Mouse (Mus musculus) adrenal gland, postnatal 10 days (tissue): ENCODE measurements around the gene Ube4b. TPM values are rescaled to one million over a fixed set of nuclear protein-coding genes. Genes with fewer than 3 reads are reported as not detected.
A peak's percentile ranks its signal among the peaks of the same experiment; 100 is the strongest.

Experiments
- DNase-seq: peaks from one replicate; pipeline ENCODE4 v3.0.0; 2021; ENCODE audit warnings: mixed read lengths
- total RNA-seq, 2 experiments: library from RNA; stranded (reverse); gene quantifications; 2 replicates each; pipeline ENCODE4 v1.2.3; 2021

Gene Ube4b
- total RNA-seq, 2 experiments from 2014 or later = 73.0 to 80.0 TPM

DNA sequence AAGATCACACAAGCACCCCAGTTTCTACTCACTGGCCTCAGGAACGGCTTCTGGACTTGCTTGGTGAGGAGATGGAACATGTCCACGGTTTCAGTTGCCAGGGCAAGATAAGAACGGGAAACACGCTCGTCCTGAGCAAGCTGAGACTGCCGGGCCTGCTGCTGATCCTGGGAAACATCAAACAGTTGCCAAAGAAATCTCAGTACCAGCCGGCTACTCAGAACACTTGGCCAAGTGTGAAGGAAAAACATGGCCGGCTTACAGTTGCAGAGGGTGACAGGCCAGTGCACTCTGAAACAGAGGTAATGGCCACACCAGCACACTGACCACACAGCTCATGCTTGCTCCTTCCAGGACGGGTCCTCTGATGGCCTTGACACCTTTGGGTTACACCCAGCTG lies 89.2 kb downstream of the Ube4b start:
- DNase-seq = no peak

DNA sequence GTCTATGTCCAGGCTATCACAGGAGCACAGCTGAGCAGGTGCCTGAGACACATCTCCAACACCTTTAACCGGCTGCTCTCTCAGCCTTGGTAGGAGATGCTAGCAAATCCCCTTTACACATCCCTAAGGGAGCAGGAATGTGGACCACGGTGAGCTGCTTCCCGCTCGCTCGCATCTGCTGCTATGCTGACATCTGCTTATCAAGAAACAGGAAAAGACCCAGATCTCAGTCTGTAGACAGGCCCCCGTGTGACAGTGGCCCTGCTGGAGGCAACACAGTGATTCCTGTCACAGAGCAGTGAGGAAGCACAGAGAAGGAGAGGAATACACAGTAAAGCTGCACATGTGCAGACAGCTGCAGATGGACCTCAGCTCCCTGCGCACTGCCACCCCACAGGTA lies 90.2 kb downstream of the Ube4b start:
- DNase-seq = no peak

DNA sequence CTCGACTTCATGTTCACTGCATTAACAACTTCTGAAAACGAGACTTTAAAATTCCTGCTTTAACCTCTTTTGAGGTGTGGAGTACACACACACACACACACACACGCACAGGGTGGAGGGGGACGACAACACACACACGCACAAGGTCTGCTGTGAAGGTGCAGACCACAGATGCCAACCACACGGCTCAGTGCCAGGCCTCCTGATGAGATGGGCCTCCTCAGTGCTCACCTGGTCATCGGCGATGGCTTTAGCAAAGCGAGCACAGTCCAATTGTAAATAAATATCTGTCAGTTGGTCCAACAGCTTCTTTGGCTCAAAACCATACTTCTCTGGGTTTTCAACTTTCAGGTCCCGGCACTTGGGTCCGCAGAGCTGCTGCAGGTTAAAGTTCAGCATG lies 91.7 kb downstream of the Ube4b start:
- no peak for DNase-seq

DNA sequence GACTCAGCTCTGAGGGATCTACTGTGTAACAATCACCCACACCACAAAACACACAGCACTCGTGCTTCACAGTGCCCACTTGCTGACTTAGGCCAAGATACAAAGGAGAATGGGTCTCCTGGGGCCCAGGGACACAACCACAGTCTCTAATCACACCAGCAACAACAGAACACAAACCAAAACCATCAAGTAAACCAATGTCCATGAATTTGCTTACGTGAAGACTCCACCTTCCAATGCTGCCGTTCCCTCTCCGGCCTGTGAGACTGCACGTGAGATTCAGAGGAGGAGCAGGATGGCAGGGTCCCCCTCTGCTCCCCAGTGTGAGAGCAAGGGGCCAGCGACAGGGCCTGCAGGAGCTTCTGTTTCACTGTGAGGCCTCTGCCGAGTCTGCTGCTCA lies 93.8 kb downstream of the Ube4b start:
- no peak for DNase-seq

DNA sequence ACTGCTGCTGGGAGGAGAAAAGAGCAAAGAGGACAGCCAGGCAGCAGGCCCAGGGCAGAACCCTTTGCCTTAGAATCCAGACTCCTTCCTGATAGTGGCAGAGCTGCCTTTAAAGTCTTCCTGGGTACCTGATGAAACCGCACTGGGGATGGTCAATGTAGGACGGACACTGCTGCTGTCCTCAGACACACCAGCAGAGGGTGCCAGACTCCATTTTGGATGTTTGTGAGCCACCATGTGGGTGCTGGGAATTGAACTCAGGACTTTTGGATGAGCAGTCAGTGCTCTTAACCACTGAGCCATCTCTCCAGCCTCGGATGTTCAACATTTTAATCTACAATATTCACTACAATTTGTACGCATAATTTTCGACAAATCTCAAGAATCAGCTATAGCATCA lies 96.1 kb downstream of the Ube4b start:
- no peak for DNase-seq

DNA sequence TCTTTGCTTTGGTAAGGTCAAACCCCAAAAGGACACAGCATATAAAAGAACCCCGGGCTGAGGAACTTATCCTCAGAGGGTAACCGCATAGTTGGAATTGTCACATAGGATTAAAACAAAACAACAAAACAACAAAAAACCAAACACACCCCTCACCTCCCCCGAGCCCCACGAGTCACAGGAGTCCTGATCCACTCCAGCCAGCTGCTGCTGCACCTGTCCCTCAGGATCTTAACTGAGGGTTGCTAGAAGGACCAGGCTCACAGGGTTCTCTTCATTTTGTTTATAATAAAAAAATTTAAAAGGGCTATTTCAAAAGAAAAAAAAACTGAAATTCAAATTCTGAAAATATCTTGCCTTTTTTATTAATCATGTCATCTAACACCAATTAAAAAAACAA lies 97.8 kb downstream of the Ube4b start:
- DNase-seq = no peak

DNA sequence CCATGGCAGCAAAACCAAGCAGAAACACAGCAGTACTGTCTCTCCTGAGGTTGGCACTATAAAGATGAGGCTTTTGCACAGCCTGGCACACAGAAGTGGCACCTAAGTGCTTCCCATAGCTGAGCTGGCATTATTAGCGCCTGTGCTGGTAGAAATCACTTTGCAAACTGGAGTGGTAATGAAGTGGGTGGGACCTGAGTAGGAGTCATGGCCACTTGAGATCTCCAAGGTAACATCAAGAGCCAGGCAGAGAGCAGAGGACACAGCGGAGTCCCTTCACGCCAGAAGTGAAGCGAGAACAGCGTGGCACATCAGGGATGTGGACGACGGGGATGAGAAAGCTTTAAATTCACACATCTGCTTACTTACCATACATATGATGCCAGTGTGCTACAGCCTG lies 99.3 kb downstream of the Ube4b start:
- DNase-seq = no peak

DNA sequence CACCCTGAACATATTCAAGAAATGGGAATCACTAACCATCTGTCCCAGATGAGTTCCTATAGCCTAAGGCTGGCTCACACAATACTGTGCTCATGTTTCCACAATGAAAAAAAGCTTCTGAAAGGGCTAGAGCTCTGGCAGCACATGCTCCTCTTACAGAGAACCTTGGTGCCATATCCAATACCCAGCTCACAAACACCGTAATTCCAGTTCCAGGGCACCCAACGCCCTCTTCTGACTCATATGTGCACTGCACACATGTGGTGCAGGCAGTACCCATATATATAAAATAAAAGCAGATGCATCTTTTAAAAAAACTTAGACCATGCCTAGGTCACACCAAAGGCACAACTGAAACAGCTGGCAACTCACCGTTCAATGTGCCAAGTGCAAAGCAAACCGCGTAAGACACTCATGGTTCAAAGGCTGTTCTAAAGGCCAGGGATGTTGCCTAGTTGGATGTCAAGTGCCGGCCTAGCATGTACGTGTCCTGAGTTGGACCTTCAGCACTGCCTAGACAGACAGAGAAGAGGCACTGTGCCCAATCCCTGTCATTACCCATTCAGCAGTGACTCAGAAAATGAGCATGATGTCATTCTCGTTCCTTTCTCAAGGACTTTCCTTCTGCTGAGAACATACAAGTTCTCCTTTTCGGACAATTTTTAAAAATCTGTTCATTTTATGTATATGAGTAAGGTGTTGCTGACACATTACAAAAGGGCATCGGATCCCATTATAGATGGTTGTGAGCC lies 101.0 kb downstream of the Ube4b start:
- peak; percentile 69 for DNase-seq

DNA sequence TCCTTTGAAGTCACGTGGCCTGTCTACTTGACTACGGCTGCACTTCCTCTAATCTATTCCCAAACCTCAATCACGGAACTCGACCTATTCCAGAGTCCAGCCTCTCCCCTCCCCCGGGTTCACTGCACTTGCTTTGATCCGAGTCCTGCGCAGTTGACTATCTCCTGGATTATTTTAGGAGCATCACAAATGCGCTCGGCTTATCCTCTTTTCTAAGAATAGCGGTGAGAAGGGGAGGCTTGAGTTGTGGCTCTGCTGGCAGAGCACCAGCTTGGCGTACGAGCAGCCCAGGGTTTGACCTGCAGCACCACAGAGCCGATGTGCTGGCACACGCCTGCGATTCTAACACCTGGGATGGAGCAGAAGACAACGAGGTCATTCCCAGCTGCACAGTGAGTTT lies 102.8 kb downstream of the Ube4b start:
- DNase-seq = no peak

DNA sequence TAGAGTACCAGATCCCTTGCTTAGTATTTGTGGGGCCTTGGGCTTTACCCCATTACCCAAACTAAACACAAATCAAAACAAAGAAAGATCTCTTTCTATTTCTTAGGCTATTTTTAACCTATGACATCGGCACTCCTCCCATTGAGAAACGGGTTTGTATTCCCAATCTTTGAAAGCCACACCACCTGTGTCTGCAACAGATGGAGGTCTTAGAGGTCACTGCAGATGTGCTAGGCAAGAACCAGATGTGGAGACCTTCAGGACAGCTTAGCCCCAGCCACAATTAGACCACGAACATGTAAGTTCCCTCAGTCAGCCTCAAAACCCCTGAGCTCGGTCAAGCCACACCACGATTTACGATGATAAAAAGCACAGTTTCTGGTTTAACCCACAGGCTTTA lies 103.8 kb downstream of the Ube4b start:
- DNase-seq = no peak

DNA sequence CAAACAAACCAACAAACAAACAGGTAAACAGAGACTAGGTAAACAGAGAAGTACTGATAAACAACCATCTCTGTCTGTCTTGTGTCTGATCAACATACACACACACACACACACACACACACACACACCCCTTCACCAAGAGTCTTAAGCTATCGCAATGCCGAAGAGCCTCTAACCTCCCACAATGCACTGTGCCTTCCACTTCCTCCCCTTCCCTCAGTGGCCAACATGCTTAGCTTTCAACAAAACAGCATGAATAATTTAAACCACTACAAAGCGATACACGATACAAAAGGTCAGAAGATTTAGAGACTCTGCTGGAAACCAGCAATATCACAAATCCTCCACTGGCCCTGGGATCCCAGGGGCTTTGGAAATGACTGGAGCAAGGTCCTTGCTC lies 104.3 kb downstream of the Ube4b start:
- DNase-seq = no peak

DNA sequence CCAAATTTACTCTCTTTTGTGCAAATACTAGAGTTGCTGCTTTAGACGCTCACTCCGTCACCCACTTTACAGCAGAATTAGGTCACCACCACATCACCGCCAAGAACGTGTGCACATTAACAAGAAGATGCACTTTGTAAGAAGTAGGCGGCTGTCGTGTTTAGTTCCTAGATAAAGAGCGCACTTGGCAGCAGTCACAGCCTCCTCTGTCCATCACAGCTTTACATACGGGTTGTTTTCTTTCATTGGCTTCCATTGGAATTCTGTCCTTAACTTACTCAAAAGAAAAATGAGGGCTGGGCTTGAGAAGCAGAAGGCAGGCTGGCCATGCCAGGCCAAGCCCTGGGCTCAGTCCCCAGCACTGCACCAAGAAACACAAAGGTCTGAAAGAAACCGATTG lies 107.5 kb downstream of the Ube4b start:
- no peak for DNase-seq

DNA sequence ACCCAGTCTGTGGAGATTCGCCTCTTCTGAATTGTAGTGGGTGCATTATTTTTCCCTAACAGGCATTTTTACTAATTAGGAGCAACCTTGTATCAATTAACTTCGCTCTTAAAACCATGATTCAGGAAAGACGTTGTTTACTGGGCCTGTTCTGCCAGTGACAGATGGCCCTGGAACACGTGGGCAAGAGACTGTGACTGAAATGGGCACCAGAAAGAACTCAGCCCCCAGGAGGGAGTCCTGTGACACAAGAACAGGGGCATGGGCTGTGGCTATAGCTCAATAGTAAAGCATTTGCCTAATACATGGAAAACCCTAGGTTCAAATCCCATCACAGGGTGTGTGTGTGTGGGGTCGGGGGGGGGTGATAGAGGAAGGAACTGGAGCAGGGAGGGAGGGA lies 109.2 kb downstream of the Ube4b start:
- DNase-seq = no peak

DNA sequence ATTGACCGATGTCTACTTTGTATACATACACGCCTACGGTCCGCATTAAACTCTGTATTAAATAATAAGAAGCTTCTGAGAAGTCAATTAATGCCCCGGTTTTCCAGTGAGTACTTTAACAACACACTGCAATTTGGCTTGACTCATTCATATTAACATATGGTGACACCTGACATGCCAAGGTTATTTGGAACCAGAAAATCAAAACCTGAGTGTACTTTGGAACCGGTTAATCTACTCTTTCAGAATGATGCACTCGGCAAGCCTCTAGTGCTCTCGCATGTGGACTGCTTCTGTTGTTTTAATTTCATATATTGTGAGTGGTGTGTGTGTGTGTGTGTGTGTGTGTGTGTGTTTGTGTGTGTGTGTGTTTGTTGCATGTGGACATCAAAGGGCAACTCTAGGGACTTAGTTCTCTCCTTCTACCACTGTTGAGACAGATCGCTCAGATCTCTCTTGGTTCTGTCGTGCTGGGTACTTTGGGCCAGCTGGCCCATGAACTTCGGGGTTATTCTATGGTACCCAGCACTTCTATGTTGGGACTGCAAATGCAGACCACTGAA lies 112.2 kb downstream of the Ube4b start:
- no peak for DNase-seq

DNA sequence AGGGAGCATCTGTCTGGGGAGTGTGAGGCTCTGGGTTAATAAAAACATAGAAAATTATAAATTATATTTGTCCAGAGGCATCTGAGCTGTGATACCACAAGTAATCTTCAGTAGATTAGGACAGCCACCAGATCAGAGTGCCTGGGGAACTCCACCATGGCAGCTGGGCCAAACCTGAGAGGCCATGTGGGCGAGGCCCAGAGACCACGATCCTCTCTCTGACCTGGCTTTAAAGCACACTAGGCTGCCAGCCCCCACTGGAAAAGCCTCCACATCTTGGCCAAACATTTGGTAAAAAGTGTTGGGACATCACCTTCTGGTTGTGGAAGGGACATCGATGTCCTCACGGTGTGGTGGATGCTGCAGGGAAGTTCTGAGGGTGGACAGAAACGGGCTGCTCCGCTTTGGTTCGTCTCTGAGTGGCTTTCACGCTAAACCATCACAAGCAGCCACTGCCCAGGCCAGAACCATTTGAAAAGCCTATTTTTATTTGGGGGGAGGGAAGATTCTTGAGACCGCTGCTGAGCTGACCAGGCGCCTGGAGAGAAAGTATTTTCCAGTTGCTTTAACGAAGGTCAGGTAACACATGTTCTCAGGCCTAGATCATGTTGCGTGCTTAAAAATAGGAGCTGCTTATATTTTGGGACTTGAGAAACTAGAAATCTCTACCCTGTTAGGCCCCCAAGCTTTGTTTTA lies 112.8 kb downstream of the Ube4b start:
- DNase-seq = no peak

DNA sequence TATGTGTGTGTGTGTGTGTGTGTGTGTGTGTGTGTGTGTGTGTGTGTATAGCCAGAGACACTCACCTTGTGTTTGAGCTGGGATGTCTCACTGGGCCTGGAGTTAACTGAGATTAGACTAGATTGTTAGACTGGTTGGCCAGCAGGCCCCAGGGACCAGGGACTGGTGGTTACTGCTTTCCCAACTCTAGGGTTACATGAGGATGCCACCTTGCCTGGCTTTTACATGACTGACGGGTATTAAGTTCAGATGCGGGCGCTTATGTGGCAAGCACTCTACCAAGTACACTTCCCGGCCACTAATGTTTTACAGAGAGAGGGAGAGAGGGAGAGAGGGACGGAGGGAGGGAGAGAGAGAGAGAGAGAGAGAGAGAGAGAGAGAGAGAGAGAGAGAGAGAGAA lies 114.6 kb downstream of the Ube4b start:
- no peak for DNase-seq

DNA sequence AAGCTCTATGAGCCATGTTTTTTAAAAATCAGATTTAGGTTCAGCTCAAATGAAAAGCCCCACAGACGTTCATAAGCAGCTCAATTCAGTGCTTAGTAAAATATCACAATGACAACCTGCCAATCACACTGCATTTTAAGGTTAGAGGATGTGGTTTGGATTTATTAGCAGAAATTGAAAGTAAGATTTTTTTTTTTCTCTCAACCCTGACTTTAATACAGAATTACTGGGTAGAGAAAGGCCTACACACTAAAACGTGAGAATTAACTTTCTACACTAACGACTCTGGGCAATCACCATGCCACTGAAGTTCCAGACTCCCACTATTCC lies 118.1 kb downstream of the Ube4b start:
- no peak for DNase-seq

DNA sequence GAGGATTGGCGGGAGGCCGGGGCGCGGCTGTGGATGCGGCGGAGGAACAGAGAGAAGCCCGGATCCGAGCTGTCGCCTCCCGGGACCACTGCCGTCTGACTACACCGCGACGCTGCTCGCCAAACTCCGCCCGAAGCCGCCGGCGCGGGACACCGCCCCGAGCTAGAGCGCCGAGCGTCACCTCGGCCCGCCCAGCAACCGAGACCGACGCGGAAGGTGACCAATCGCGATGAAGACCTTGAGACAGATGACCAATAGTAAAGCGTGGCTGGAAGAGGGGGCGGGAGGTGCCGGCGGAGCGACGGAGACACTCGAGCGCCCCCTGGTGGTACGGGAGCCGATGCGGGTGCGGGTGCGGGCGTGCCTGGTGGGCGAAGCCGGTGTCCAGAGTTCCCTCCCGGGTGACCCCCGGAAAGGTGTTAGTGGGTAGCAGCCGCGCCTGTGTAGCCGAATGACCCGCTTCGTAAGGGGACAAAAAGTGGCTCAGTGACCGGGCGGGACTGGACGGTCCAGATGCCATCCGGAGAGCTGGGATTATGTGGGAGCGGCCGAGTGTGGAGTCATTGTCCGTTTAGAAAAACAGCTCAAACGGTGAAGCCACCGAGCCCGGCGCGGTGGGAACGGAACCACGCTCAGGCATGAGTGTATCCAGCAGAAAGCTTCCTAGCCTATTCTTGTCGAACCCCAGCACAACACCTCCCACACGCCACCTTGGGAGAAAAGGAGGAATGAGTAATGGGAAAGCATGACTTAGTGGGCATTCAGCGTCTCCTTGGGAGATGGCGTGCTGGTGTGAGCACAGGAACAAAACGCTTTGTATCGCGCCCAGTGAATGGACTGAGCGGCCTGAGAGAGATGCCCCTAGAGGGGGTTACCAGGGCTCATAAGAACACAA lies 118.7 kb downstream of the Ube4b start, which contains the start of gene Kif1b:
Gene Kif1b, minus strand, starts transcription at position 98 of the 895 bp plus-strand sequence.
- peak; percentile 99 for DNase-seq

DNA sequence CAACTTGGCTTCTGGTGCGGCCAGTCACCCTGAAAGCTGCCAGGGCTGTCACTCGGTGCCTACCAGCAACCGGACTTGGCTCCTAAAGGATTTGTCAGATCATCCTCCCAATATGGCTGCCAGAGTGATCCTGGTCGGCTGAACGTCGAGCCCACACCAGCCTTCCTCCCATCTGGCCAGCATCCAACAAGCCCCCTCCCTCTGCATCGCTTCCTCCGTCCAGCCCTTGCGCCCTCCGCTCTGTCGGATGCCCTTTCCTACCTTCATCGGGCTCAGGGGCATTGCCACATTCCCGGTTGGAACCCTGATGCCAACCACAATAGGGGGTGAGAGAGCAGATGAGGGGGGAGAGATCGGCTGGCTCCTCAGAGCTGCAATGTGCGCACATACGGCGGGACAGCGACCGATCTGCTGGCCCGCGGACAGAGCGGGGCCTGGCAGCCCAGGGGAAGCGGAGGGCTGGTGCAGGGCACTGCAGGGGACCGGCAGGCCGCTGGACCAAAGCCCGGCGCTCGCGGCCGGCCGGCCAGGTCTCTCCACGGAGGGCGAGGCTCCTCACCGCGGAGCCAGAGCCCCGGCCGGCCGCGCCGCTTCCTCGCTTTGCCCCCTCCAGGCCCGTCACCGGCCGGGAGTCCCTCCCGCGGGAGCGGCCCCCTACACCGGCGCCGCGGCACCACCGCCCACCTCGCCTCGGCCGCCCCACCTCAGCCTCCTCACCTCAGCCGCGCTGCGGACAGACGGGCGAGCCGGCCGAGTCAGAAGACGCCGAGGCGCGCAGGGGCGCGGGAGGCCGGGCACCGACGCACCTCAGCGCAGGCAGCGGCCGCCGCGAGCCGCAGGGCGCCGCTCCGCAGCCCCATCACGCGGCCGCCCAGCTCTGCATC lies 119.6 kb downstream of the Ube4b start:
- peak; percentile 93 for DNase-seq

DNA sequence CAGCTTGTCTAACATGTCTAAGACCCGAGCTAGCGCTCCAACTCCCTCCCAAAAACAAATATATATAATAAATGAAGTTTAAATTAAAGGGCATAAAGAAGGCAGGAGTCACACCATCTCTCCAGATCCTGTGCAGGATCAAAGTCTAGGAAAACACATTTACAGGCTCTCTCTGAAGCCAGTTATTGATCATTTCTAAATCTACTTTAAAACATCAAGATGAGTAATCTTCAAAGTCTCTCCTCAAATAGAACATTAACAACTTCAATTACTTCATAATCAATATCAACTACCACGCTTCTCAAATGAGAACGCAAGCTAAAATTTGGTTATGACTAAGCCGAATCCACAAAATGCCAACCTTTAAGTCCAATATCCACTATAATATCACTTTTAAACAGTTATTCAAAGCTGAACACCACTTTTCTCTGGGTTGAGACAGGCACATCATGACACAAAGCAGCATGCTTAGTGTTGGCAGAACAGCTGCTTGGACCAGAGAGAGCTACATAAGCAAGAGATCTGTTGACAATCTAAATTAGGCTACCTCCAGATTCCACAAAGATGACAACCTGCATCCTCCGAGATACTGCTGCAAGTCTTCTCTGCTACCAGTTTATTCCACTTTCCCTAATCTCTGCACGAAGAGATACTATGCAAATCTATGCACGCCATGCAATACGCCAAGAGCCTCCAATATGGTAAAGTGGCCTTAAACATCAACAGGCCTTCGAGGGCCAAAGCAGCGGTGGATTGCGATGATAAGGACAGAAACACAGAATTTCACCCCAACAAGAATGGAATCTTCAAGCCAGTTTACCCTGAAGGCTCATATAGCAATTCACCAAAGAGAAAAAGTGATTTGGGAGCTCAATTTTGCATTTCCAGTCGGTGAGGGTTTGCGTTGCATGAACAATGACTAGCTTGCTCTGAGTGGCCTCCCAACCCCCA lies 120.5 kb downstream of the Ube4b start:
- no peak for DNase-seq

DNA sequence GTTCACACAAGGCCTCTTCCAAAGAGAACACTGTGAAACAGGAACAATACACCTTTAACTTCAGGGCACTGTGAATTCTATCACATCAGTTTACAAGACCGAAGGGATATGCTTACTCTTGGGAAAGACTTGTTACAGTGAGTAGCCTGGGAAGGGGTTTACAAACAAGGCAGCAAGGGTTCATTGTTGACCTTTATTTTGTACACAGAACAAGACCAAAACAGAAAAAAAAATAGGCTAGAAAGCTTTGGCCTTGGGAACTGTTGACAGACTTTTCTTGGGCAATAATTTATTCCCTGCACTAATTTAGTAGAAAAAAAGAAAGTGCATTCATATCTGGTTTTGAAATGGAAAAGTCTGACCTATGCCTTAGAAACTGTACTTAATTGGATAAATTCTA lies 122.1 kb downstream of the Ube4b start:
- DNase-seq = no peak
